Mouse (Mus musculus) CH12.LX (cell line): ENCODE data around the gene Clcn6.

ENCODE experiments used
- CTCF ChIP-seq, 2 experiments: IDR thresholded peaks in 1 of 2; conservative IDR thresholded peaks in 1 of 2; 2 replicates each; pipeline ENCODE4 v1.5.1; 2011 to 2012; ENCODE audit warnings: low read depth in 2 of 2, low read length in 2 of 2, improper control_type of control experiment in 1 of 2, inconsistent platforms in 1 of 2, mild to moderate bottlenecking in 1 of 2, moderate library complexity in 1 of 2
- HCFC1 ChIP-seq: IDR thresholded peaks from 2 replicates; pipeline ENCODE4 v1.6.1; 2012; ENCODE audit warnings: low read depth, mild to moderate bottlenecking, inconsistent platforms, low read length, improper control_type of control experiment
- KAT2A ChIP-seq: IDR thresholded peaks from 2 replicates; pipeline ENCODE4 v1.6.1; 2012; ENCODE audit warnings: low read length, improper control_type of control experiment, inconsistent platforms; ENCODE audit not compliant: insufficient replicate concordance
- NELFE ChIP-seq: IDR thresholded peaks from 2 replicates; pipeline ENCODE4 v1.6.1; 2011; ENCODE audit warnings: low read depth, low read length, improper control_type of control experiment
- POLR2A ChIP-seq: IDR thresholded peaks from 2 replicates; pipeline ENCODE4 v1.6.1; 2011; ENCODE audit warnings: low read depth, mild to moderate bottlenecking, improper control_type of control experiment, low read length

DNA sequence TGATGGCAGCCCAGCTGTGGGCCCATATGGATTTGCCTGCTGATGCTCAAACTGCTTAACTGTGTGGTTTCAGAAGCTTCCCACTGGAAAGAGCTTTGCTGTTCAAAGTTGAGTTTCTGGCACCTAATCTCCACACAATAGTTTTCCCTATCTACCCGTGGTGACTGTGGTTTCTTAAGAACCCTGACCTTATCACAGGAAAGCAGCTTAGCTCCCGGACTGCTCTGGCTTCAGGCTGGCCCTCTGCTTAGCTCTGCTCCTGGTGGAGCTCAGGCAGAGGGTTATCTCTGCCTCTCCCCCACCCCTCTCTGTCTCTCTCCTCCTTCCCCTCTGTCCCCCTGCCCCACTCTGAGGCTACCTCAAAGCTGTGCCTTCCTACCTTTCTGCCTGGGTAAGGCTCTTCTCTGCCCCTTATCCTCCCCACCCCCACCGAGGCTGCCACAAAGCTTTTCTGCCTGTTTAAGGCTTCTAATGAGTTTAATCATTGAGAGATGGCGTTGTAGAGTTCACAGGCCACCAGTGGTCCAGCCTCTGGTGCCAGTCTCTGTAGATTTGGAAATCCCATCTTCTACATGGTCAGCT lies 7.9 kb upstream of the Clcn6 start:
- no peak for TF ChIP-seq CTCF (conservative IDR thresholded peaks at IDR 0.05 in 1 of 2, IDR thresholded peaks at IDR 0.05 in 1 of 2; ENCODE audit: low read depth in 2 of 2, low read length in 2 of 2)
- TF ChIP-seq HCFC1 = no peak
- no peak for TF ChIP-seq NELFE
- TF ChIP-seq POLR2A = no peak
- no peak for TF ChIP-seq KAT2A
